Mouse (Mus musculus) retina, postnatal 1 day (tissue): Measurements from ENCODE around the gene Endod1.

Experiments
- DNase-seq: peaks from one replicate; pipeline ENCODE4 v3.0.0-alpha.2; 2012

Gene Endod1

GRCm38 (mm10) chr9:14307341-14307740 lies 74.0 kb downstream of the Endod1 start:
- DNase-seq = no peak

GRCm38 (mm10) chr9:14304262-14304968 lies 76.9 kb downstream of the Endod1 start:
- no peak for DNase-seq
